Mouse (Mus musculus) cerebellum, postnatal 10 days (tissue): ENCODE data around the gene Togaram1.

ENCODE experiments used
- DNase-seq, 2 experiments: peaks; one replicate each; pipeline ENCODE4 v3.0.0; 2021; ENCODE audit warnings: mixed read lengths in 2 of 2

Gene Togaram1

GRCm38 (mm10) chr12:65058203-65058602 is 92.6 kb downstream of the Togaram1 start:
- no peak for DNase-seq

- DNase-seq = no peak
These were observed 95.5 kb downstream of the Togaram1 start for GRCm38 (mm10) chr12:65061082-65061481.

- DNase-seq = no peak
These were observed 99.6 kb downstream of the Togaram1 start for GRCm38 (mm10) chr12:65065241-65065640.

- no peak for DNase-seq
These were observed 100.6 kb downstream of the Togaram1 start for GRCm38 (mm10) chr12:65066234-65066633.

- DNase-seq = no peak
These were observed 102.8 kb downstream of the Togaram1 start for GRCm38 (mm10) chr12:65068409-65068808.
